Mouse (Mus musculus): ENCODE data around the gene Itm2b.

The Itm2b gene

DNA sequence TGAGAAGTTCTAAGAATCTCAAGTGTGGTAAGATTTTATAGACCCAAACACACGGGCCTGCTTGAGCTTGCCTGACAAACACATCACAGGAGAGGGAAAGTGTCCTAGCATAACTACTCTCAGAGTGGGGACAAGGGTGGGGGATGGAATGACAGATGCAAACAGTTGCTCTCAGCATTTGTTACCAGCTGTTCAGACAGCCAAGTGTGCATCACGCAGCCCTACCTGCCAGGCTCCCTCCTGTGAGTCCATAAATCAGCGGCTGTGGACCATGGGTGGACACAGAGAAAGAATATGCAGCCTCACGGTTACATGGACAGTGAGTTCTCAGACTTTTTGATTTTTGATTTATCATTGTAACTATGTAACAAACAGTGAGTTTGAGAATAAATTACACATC, 15.5 kb downstream of the Itm2b start:
- DNase-seq (ENCODE audit: low read depth, low spot score), result no peak

- DNase-seq (ENCODE audit: low read depth, low spot score), result no peak
Observed at GRCm38 (mm10) chr14:73368966-73369365, 16.1 kb downstream of the Itm2b start.

- no peak for DNase-seq (ENCODE audit: low read depth, low spot score)
Observed at GRCm38 (mm10) chr14:73368221-73368620, 16.9 kb downstream of the Itm2b start.

GRCm38 (mm10) chr14:73366278-73366677, 18.8 kb downstream of the Itm2b start:
- DNase-seq (ENCODE audit: low read depth, low spot score), result no peak

GRCm38 (mm10) chr14:73363782-73364181, 21.3 kb downstream of the Itm2b start:
- DNase-seq (ENCODE audit: low read depth, low spot score), result no peak

DNA sequence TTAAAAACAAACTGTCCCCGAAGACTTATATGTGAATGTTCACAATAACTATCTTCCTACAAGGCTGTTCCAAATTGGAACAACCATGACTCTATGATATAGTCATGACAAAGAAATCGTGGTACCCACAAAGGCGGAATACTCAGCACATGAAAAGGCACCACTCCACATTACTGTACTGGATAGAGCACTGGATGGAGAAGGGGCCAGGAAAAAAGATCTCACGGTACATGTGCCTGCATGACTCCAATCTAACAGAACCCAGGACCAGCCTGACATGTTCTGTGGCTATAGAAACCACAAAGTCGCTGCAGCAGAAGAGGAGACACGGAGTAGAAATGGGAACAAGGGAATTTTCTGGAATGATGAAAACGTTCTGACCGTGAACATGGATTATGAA, 30.4 kb downstream of the Itm2b start:
- no peak for DNase-seq (ENCODE audit: low read depth, low spot score)

DNA sequence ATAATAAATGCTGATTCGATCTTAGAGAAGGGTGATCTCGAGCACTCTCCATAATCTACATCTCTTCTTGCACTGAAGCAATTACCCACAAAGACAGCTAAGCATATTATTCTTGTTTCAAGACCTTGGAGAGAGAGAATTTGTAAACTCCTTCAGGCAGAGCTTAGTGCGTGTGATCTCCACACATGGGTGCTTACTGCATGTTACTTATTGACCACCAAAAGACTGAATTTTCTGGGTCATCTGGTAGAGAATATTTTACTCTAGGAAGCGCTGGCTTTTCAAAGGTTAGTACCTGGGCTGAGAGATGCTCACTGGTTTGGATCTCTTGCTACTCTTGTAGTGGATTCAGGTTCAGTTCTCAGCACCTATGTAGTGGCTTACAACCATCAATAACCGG, 34.0 kb downstream of the Itm2b start:
- no peak for DNase-seq (ENCODE audit: low read depth, low spot score)

DNA sequence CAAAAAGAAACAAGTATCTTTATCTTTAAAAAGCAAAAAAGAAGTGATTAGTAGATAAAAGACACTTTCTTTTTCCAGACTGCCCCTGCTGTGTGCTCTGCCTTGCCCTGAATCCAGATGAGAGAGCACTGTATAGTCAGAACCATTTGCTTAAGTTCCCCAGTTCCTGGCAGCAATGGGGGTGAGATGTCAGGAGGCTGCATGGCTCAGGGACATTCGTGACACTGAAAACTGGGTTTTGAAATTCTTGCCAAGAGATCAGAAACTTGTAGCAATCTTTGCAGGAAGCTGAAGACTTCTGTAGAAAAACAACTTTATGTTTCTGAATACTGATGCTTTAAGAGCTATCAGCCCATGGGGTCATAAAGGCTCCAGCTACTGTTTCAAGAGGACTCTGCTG, 35.1 kb downstream of the Itm2b start:
- DNase-seq (ENCODE audit: low read depth, low spot score), result no peak

DNA sequence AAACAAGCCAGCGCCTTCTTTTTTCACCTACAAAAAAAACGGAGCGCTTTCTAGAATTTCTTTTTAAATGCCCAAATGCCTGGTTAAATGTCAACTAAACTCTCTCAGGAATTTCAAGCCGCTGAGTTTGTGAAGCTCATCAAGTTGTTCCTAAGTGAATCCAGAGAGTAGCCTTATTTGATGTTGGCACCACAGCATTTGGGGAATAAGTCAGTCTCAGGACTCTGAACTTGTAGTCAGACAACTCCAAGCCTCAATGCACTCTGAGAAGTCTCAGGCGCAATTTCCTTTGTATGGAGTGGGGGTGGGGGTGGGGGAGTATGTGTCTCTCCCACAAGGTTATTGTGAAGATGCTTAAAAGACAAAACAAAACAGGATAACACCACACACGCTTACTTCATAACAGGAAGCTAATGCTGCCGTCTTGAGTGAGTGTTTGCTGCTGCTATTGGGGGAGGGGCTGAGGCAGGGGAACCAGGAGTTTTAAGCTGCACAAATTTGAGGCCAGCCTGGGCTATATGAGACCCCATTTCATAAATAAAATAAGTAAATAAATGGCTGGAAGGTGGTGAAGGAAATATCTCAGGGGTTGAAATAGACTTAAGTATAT, 35.9 kb downstream of the Itm2b start:
- DNase-seq (ENCODE audit: low read depth, low spot score), result no peak

- DNase-seq (ENCODE audit: low read depth, low spot score), result no peak
Observed at GRCm38 (mm10) chr14:73347302-73347701, 37.8 kb downstream of the Itm2b start.

GRCm38 (mm10) chr14:73345614-73346013, 39.5 kb downstream of the Itm2b start:
- no peak for DNase-seq (ENCODE audit: low read depth, low spot score)

DNA sequence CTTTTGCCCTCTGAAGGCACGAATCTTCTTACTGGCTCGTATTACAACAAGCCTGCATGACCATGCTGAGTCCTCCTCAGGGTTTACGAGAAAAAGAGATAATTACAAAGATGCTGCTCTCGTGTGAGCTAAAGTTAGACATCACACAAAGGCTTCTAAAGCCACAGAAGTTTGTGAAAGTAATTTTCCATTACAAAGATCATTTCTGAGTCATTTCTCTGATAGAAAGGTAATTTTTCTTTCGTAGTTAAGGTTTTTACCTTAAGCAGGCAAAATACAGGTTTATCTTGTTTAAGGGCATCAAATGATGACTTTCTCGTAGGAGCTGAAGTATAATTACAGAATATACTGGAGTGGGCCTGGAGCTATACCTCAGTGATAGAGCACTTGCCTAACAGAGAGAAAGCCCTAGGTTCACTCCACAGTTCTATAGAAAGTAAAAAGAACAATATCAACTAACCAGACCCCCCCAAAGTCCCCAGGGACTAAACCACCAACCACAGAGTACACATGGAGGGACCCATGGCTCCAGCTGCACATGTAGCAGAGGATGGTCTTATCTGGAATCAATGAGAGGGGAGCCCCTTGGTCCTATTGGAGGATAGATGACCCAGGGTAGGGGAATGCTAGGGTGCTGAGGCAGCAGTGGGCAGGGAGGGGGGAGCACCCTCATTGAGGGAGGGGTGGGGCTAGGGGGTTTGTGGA, 44.9 kb downstream of the Itm2b start:
- DNase-seq (ENCODE audit: low read depth, low spot score), result no peak

DNA sequence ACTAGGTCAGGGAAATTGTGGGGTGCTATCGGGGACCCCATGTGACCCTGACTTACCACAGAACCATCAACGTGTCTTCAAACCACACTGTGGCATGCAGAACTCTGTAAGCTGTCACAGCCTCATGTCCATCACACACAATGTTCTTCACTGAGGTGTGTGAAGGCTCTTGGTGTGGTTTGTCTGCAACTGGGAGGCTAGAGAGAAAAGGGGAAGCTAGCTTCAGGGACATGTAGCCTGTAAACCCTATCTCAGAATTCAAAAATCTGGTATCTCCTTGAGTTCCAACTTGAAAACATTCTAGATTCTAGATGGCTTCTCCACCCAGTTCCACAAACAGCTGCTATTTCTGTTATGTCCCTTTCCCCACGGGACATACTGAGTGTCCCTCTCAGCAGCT, 45.5 kb downstream of the Itm2b start:
- DNase-seq (ENCODE audit: low read depth, low spot score), result no peak

GRCm38 (mm10) chr14:73336316-73337080, 48.6 kb downstream of the Itm2b start:
- DNase-seq (ENCODE audit: low read depth, low spot score), result no peak

- DNase-seq (ENCODE audit: low read depth, low spot score), result no peak
Observed at GRCm38 (mm10) chr14:73334926-73335805, 49.9 kb downstream of the Itm2b start.

- no peak for DNase-seq (ENCODE audit: low read depth, low spot score)
Observed at GRCm38 (mm10) chr14:73333880-73334279, 51.2 kb downstream of the Itm2b start.

DNA sequence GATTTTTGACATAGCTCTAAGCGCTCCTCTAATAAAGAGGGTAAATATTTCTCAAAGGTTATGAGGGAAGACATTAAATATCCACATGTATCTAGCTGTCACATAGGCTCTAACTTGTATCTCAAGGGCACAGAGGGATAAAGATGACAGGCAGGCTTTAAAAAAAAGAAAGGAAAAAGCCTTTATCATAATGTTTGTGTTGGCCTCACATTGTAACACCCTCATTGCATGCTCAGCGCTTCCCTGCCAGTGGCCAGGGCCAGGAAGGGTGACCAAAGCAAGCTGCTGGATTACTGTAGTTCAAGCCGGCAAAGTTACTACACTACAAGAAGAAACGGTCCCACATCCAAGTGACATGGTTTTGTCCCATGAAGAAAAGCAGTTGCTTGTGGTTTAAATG, 53.7 kb downstream of the Itm2b start:
- no peak for DNase-seq (ENCODE audit: low read depth, low spot score)

DNA sequence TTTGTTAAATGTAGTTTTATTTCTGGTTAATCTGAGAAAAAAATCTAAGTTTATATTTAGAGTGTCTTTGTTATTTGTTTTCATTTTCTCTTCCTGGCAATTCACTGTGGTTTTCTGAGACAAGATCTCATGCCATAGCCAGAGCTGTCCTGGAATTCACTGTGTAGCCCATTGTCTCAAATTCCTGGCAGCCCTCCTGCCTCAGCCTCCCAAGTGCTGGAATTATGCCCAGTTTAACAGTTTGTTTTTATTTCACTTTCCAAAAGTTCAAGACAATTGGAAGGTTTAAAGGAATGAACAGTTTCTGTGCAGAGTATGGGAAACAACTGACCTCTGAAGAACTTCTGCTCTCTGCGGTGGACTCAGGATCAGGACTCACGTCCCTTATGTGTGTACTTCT, 55.2 kb downstream of the Itm2b start:
- no peak for DNase-seq (ENCODE audit: low read depth, low spot score)

DNA sequence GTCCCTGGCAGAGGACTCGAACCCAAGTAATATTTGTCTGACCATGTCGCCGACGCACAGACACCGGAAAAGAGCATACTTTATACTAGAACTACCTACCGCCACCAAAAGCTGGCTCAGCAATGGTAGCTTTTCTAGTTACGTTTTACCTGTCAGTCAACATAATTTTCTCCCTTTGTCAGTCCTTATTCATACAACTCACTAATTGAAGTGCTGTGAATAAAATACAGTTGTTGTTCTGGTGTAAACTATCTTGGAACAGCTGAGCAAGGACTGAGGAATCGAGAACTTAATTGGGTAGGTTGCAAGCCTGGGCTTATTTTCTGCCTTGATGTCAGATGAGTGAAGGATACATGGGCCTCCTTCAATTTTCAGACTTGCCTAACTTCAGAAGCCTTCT, 58.6 kb downstream of the Itm2b start:
- DNase-seq (ENCODE audit: low read depth, low spot score), result no peak

- peak; percentile 72 for DNase-seq (ENCODE audit: low read depth, low spot score)
Observed at GRCm38 (mm10) chr14:73325456-73326381, 59.4 kb downstream of the Itm2b start, which contains the start of gene Rb1. Rb1 (minus strand) TSS chr14:73325822.

Measured in retina, postnatal 7 days (tissue).